Mouse (Mus musculus): Measurements from ENCODE around the gene Gm45837.
A peak's percentile ranks its signal among the peaks of the same experiment; 100 is the strongest.

Gene Gm45837

DNA sequence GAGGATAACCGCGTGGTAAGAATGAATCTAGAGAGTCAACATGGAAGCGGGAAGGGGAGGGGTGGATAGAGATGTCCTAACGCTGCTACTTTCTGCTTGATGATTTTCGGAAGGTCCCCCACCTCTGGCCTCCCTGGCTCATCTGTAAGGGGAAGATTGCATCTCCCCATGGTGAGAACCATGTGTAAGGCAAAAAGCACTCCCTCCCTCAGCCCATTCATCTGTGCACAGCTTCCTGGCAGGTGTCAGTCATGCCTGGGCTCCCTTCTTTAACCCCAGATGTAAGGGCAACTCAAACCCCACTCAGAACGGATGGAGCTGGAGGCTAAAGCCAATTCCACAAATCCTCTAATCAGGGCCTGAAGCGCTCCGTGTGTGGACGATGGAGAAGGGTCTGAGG, 89.0 kb downstream of the Gm45837 start:
- no peak for DNase-seq (ENCODE audit: low spot score in 2 of 2)

DNA sequence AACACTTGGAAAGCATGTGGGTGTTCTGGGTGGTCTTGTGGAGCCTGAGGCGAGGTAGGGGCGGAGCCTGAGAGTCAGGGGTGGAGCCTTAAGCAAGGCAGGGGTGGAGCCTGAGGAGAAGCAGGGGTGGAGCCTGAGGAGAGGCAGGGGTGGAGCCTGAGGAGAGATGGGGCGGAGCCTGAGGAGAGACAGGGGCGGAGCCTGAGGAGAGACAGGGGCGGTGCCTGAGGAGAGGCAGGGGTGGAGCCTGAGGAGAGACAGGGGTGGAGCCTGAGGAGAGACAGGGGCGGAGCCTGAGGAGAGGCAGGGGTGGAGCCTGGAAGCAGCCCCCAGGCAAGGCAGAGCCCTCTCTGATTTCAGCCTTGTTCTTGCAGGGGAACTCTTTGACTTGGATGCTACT, 90.5 kb downstream of the Gm45837 start:
- no peak for DNase-seq (ENCODE audit: low spot score in 2 of 2)

DNA sequence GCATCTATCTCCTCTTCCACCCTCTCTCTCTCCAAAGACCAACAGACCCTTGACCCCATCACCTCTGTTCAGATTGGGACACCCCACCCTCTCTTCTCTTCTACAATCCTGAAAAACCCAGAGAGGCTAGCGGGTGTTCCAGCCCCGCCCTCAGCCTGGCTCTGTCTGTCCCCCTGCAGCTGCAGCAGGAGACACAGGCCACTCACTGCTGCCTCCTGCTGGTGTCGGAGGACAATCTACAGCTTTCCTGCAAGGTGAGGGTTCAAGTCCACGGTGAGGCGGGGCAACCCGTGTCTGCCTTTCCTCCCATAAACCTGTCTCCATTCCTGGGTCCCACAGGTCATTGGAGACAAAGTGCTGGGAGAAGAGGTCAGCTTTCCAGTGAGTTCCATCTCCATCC, 91.0 kb downstream of the Gm45837 start:
- no peak for DNase-seq (ENCODE audit: low spot score in 2 of 2)

DNA sequence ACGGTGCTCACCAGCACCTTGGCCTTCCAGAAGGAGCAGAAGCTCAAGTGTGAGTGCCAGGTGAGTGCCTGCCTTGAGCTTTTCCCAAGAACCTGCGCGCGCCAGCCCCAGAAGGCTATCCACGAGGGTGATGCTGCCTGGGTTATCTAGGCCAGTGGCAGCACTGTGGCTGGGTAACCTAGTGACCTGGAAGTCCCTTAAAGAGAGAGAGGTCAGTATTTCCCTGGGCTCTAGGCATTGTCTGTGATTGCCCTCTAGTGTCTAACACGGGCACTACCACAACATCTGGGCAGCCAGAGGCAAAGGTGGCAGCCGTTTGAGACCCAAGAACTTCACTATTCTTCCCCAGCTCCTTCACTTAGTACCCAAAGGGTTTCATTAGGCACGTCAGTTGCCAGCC, 92.7 kb downstream of the Gm45837 start:
- peak in 1 of 2 experiments; percentile 54 for DNase-seq (ENCODE audit: low spot score in 2 of 2)

DNA sequence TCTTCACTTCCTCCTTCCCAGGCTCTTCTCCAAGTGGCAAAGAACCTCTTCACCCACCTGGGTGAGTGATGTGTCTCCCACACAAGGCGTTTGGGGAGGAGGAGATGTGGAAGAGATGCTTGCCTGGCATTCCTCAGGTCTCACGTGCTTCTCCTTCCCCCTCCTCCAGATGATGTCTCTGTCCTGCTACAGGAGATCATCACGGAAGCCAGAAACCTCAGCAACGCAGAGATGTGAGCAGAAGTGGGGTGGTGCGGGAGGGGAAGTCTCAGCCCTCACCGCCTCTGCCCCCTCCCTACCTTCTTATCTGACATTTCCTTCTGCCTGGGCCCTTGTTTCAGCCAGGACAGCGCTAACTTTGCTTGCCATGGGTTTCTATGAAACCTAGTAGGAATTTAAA, 93.1 kb downstream of the Gm45837 start:
- DNase-seq (ENCODE audit: low spot score in 2 of 2) = no peak

DNA sequence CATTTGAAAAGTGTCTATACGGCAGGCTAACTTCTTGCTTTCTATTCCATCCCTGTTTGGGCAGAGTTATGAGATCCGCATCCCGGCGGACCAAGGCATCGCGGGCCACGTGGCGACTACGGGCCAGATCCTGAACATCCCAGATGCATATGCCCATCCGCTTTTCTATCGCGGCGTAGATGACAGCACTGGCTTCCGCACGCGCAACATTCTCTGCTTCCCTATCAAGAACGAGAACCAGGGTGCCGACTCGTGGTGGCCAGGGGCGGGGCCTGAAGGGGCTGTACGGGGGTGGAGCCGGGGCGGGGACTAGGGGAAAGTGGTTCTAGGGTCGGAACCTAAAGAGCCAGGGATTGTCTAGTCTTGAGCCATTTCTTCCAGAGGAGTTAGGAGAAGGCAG, 93.8 kb downstream of the Gm45837 start:
- peak in 1 of 2 experiments; percentile 54 for DNase-seq (ENCODE audit: low spot score in 2 of 2)

DNA sequence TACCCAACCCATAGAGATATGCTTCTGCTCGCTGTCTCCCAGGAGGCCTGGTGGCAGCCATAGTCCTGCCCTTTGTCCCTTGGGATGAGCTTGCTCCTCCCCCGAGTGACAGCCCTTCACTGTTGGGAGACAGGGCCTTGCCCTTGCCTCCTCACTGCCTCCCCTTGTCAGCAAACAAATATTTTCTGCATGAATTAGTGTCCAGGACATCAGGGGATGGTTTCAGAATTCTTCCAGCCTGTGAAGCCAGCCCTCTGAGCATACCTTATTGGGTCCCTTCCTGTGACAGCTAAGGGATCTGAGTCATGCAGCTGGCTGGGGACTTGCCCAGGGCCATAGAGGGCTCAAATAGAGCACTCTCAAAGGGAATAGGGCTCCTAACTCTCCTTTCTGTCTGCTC, 98.5 kb downstream of the Gm45837 start:
- DNase-seq (ENCODE audit: low spot score in 2 of 2) = no peak

DNA sequence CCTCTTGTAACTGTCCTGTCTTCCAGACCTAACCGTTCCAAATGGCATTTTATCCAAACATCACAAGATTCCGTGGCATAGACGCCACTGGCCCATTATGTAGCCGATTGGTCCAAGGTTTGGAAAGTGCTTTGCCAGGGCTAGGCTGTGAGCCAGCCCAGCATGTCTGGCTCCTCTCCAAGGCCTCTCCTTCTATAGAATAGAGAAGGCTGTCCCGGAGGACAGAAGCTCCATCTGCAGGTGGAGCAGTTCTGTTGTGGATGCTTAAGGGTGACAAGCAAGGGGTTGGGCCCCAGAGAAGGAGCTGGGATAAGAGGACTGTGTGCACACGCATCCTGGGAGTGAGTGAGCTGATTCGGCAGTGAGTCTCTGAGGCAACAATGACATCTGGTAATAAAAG, 103.0 kb downstream of the Gm45837 start:
- DNase-seq (ENCODE audit: low spot score in 2 of 2) = peak; percentile 68

DNA sequence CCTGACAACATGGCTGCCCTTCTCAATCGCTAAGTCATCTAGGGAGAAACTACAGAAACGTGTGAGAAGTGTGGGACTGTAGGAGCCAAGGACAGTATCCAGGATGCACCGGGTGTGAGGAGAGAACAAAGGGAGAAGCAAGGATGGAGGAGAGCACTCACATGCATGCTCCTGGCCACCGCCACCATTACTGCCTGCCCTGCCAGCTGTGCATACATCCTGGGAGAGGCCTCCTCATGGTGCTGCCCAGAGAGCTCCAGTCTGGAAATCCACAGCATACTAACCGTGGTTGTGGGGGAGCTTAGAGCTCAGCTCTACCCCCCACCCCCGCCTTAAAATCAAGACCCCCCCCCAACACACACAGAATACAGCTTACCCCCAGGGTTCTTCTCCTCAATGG, 104.1 kb downstream of the Gm45837 start:
- DNase-seq (ENCODE audit: low spot score in 2 of 2) = peak in 1 of 2 experiments; percentile 71

DNA sequence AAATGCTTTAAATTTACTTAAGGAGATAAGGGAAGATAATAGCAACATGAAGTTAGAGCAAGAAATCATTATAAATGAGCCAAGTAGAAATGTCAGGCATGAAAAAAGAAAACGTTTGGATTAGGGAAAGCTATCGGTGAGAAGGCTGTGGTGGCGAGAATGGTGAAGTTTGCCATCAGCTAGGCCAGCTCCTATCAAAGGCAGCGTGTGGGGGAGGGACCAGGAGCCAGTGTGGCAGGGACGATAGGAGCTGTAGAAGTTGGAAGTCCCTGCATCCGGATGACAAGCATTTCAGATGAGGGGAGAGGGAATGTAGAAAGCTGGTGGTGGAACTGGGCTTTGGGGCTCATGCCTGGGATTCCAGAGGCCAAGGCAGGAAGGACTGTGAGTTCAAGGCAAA, 104.6 kb downstream of the Gm45837 start:
- DNase-seq (ENCODE audit: low spot score in 2 of 2) = peak; percentile 67 to 75

DNA sequence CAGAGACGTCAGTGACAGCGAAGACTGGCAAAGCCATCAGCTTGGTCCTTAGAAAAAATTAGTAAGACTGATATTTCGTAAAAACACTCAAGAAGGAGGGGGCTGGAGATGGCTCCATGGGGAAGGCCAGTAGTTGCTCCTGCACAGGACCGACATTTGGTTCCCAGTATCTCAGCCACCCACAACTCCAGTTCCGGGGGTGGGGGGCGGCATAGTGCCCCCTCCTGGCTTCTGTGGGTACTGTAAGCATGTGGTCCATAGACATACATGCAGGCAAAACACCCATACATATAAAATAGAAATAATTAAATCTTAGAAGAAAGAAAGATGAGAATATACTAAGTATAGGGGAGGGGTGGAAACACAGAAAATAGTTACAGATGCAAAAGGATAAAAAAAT, 105.8 kb downstream of the Gm45837 start:
- DNase-seq (ENCODE audit: low spot score in 2 of 2) = no peak

DNA sequence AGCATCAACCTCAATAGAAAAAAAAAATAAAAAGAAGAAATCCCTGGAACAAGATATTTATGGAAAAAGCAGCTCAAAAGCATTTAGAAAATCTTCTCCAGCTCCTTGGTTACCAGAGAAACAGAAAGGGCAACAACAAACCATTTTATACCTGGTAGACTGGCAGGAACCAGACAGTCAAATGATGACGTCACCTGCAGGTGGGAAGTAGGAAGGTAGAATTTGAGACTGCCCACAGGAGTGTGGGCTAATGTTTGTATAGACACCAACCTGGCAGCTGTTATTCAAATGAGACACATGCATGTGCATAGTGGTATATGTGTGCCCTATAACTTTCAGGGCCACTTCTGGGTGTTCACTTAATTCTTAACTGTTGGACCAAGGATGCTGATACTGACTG, 111.0 kb downstream of the Gm45837 start:
- no peak for DNase-seq (ENCODE audit: low spot score in 2 of 2)

DNA sequence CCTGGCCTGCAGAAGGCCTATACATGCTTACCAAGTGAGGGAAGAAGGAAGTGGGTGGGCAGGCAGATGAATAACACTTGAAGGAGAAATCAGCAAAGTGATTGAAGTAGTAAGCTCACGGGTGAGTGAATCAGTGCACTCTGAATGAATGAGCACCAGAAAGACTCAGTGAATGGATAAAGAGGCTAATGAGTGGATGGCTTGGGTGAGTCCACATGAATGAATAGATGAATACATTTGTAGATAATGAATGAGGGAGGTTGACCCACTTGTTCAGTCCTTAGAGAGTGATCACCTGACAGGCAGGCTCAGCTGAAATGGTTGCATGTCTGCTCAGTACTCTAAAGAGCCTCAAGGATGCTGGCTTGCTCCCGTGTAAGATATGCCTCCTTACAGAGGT, 112.5 kb downstream of the Gm45837 start:
- DNase-seq (ENCODE audit: low spot score in 2 of 2) = no peak

DNA sequence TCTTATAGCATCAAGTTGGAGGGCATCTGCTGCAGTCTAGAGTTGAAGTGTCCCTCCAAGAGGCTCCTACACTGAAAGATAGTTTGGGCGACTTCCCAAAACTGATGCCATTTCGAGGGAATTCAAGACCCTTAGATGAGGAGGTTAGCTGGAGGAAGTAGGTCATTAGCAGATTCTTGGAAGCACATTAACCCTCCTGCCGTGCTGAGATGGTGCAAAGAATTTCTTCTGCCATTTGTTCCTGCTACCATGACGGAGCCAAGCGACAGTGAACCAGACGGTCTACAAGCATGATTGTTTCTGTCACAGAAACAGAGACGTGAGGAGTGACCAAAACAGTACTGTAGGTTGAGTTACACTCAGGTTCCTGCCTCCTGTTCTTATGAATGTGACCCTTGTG, 115.8 kb downstream of the Gm45837 start:
- DNase-seq (ENCODE audit: low spot score in 2 of 2) = no peak

DNA sequence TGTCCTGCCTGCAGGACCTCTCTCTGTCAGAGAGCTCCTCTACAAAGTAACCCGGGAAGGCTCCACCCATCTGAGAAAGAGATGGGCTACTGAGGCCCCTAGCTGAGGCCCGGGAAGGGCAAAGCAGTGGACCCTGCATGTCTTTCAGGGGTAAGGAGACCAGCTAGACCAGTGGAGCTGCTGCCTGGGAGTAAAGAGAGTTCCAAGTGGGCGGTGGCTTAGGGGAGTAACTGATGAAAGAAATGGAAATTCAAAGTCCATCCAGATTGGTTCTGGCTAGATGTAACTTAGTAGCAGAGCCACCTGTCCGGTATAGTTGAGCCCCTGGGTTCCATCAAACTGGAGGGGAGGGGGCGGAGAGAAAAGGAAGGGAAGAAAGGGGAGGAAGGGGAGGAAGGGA, 123.7 kb downstream of the Gm45837 start:
- no peak for DNase-seq (ENCODE audit: low spot score in 2 of 2)

DNA sequence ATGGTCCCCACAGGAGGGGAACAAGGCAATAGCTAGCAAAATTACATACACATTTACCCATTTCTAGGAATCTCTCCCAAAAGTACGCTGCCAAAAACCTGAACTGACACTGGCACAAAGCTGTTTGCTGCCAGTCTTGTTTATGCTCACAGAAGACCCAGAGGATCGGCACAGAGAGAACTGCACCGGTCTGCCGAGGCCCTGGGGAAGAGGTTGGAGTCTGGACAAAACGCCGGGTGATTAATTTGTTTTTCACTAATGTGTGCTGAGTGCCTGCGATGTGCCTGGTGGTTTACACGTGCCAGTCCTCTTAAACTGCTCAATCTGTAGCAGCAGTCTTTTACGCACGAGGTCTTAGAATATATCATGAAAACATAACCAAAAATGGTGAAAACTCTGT, 124.4 kb downstream of the Gm45837 start:
- no peak for DNase-seq (ENCODE audit: low spot score in 2 of 2)

DNA sequence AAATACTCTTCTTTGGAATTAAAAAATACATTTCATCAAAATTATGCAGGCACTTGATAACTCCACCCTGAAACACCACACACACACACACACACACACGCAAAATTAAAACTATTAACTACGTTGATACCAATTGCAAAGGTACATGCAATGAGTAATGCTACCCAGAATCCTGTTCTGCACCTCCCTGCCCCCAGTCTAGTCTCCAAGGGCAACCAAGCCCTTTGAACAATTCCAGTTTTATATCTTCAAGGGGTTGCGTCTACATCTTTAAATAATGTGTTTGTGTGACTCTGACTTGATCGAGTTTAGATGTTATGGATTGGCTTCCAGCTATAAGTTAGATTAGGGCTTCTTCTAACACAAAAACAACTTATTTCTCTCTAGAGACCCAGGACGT, 124.8 kb downstream of the Gm45837 start:
- DNase-seq (ENCODE audit: low spot score in 2 of 2) = peak in 1 of 2 experiments; percentile 59

DNA sequence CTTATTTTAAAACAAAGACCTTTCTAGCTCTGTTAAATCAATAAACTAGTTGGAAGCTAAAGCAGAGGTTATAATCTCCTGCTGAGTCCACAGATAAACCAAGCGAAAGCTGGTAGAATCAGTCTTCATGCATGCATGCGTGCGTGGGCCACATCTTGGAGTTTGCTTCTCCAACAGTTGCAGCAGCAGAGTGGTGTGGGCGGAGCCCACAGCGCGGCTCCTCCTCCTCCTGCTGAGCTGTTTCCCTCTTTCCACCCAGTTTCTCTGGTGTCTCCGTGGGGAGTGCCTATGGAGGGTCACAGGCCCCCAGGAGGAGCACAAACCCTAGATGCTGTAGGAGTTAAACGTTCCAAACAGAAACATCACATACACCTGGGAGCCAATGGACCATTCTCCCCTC, 126.9 kb downstream of the Gm45837 start:
- DNase-seq (ENCODE audit: low spot score in 2 of 2) = peak in 1 of 2 experiments; percentile 54

DNA sequence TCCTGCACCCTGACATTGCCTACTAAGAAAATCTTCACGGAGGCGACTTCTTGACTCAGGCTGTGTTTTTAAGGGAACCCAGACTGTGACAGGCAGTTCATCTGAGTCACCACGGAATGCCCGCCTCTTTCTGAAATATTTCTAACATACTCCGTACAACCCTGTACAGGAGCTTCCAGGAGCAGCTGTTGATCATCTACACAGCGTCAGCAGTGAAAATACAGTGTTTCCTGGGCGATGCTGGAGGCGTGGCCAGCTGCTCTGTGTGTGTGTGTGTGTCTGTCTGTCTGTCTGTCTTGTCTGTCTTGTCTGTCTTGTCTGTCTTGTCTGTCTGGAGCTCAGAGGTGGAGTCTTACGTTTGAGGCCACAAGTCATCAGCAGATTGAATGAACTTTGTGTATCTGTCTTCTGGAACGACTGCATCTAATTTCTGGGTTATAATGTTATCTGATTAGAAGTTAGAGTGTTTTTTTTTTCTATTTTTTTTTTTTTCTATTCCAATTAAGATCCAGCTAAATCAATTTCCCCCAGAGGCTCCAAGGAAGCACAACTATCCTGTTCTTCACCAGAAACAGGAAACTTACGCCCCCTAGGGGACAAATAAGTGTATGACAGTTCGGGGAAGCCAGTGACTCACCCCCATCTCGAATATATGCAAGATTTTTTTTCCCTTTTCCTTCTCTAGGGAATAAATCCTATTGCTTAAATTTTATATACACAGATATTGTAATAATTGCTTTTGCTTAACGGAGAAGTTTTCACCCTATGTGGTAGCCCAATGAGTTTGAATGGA, 127.7 kb downstream of the Gm45837 start:
- DNase-seq (ENCODE audit: low spot score in 2 of 2) = peak; percentile 79 to 81

DNA sequence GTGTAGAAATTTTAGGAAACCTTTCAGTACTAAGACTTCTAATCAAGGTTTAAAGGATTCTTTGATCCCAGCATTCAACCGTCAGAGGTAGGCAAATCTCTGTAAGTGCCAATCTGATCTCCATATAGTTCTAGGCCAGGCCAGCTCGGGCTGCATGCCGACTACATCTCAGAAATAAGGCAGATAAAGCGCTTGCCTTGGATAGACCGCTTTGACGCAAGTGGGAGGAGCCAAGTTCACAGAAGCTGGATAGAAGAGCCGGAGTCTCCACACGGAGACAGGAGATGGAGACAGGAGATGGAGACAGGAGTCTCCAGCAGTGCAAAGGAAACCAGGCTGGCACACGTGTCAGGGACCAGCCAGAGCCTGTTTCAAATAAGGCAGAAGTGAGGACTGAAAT, 129.1 kb downstream of the Gm45837 start:
- no peak for DNase-seq (ENCODE audit: low spot score in 2 of 2)

DNA sequence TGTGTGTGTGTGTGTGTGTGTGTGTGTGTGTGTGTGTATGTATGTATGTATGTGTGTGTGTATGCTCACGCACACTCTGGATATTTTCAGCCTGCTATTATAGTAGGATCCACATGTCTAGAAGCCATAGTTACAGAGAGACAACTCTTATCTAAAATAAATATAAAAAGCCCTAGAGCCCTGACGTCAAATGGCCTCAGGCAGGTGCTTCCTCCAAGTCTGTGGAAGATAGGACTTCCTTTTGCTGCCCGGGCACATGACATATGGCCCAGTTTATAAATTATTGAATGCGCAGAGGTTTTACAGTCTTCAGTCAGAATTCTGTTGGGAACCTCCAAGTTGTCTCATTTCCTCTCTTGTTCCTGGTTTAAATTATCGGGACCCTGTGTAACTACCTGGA, 130.0 kb downstream of the Gm45837 start:
- DNase-seq (ENCODE audit: low spot score in 2 of 2) = no peak

DNA sequence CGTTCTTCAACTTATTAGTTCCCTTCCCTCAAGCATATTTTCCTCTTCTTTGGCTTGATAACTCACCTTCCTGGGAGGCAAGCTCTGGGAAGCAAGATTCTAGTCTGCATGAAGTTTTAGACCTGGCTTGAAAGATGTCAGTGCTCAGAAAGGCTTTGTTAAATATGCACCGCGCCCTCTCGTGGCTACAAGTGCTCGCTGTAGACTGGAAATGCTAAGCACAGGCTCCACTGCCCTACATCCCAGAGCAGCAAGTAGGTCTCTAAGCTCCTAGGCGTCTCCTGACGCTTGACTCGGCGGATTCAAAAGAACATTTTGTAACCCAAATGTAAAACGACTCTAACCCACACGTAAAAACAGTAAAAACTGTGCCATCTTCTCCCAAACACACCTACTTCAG, 130.4 kb downstream of the Gm45837 start:
- peak; percentile 89 to 91 for DNase-seq (ENCODE audit: low spot score in 2 of 2)

DNA sequence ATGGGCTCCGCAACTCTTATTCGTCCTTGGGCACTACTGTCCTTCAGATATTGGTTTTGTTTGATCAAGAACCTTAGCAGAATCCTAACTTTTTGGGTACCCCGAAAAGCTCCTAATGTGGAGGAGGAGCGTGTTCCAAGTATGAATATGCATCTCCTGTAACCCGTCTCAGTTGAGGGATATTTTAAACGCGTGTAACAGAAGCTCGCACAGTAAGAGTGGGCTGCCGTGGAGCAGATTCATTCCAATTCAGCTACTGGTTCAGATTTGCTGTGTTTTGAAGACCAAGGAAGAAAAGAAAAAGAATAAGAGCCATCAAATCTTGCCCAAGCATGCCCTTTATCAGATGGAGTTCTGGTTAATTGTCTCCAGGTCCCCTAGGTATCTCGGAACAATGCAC, 131.0 kb downstream of the Gm45837 start:
- DNase-seq (ENCODE audit: low spot score in 2 of 2) = peak; percentile 66 to 79

DNA sequence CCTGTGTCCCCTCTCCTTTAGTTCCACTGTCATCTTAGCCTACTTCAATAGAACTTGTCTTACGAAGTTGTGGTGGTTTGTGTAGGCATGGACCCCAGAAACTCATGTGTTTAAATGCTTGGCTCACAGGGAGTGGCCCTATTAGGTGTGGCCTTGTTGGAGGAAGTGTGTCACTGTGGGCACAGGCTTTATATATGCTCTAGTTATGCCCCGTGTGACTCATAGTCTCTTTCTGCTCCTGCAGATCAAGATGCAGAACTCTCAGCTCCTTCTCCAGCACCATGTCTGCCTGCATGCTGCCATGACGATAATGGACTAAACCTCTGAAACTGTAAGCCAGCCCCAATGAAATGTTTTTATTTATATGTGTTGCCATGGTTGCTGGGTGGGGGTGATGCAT, 137.0 kb downstream of the Gm45837 start:
- DNase-seq (ENCODE audit: low spot score in 2 of 2) = no peak
